Mouse (Mus musculus) liver, embryonic 14.5 days (tissue): ENCODE measurements around the gene Pan2.

Experiments used
- CTCF ChIP-seq: IDR thresholded peaks from 2 replicates; pipeline ENCODE4 v1.5.1; 2016; ENCODE audit warnings: antibody characterized with exemption, low read depth, control low read depth
- EP300 ChIP-seq: IDR thresholded peaks from 2 replicates; pipeline ENCODE4 v1.6.1; 2016; ENCODE audit warnings: antibody characterized with exemption, low read depth

GRCm38 (mm10) chr10:128315578-128315977 is 12.4 kb downstream of the Pan2 start:
- TF ChIP-seq EP300 (no peak), CTCF (no peak)
